Mouse (Mus musculus) adrenal gland (tissue): Measurements from ENCODE around the gene Gm10643.

Experiments
- intact Hi-C: fragments of 180-260 bp; cut with DNase I; formaldehyde crosslinking; loops from one replicate; pipeline ENCODE4 v1.15.1; 2025

Gm10643 gene

DNA sequence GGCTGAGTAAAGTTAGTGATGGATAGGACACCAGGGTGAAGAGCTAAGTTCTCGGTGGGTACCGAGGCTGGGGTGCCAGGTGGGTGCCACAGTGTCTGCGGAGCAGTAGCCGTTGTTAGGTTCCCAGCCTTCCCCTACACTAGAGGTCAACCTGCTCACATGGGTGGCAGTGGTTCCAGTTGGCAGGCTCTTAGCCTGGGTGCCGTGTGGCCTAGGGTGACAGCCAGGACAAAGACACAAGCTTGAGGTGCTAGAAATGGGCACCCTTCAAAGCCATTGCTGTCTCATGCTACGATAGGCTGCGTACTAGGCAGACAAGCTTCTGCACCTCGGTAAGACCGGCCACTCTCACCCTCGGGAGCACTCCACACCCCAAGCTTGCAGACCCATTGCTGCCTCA, 7.4 kb upstream of the Gm10643 start:
- intact Hi-C loops, result no loop called here

DNA sequence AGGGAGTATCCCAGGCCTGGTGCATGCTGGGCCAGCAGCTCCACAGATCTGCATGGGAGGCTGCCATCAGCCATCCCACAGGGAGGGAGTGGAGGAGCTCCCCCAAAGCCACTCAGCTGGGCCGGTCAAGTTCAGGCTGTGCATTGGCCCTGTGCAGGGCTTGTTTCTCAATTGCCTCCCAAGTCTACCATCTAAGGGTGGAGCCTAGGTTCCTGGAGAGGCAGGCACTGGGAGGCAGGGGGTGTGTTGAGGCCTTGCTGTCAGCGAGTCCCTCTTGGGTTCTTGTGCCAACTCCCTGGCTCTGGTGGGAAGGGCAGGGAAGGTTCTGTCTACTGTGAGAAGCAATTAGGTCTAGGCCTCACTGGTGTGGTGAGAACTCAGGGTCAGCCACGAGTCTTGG, 7.0 kb upstream of the Gm10643 start:
- intact Hi-C loops, result no loop called here

DNA sequence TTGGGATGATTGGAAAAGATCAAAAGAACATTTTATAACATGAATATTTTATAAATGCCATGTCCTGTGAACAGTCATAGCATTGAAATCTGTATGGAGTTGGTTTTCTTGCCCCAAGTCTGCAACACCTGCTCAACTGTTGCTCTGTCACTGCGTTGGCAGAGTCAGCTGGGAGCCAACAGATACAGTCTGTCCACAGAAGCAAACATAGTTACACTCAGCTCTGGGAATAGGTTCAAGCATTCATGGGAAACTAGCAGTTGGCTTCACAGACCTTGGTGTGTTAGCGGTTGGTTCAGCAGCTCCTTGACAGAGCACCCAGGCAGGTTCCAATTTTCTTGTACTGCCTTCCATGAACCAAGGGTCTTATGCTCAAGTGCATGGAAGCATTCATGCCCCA, 5.7 kb upstream of the Gm10643 start:
- intact Hi-C loops, result no loop called here

DNA sequence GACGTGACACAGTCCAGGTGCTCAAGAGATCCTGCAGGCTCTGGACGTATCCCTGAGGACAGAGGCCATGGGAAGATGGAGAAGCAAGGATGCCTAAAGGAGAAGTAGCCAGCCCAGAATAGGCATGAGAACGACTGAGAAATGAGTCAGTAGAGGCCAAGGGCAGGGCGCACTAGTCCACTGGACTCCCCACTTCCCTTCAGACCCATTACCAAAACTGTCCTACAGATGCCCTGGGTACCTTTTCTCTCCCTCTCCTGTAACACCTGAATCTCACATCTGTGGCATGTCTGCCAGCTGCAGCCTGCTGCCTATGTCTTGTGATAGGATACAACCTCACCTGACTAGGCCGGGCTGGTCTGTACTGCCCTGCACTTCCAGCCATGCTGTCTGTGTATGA, 5.3 kb upstream of the Gm10643 start:
- intact Hi-C loops, result no loop called here

DNA sequence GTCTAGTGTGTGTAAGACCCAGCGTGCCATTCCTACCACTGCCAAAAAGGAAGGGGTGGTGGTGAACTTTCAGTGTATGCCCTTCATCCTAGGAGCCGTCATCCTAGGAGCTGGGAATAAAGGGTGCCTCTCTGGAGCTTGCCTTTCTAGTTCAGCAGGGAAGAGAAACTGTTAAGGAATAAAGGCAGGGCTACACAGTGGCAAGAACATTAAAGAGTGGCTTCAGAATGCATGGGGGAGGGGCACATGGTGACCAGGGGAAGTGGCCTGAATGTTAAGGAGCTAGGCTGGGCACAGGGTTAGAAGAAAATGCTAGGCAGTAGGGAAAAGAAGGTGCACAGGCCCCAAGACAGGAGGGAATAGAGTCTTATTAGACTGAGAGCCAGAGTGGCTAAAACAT, 4.8 kb upstream of the Gm10643 start:
- intact Hi-C loops, result no loop called here

DNA sequence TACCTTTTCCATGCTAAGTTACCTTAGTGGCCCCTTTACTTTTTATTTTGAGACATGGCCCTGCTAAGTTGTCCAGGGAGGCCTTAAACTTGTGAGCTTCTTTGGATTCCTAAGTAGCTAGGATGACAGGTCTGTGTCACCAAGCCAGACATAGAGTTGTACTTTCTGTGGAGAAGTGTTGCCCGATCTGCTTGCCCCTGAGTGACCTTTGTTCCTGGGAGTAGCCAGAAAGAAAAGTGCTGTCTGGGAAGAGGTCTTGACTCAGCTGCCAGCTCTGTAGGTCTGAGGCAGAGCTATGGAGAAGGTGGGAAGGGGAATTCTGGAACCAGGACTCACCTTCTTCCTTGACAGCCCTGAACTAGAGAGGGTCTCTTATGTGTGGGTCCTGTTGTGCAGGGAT, 4.2 kb upstream of the Gm10643 start:
- intact Hi-C loops, result no loop called here

DNA sequence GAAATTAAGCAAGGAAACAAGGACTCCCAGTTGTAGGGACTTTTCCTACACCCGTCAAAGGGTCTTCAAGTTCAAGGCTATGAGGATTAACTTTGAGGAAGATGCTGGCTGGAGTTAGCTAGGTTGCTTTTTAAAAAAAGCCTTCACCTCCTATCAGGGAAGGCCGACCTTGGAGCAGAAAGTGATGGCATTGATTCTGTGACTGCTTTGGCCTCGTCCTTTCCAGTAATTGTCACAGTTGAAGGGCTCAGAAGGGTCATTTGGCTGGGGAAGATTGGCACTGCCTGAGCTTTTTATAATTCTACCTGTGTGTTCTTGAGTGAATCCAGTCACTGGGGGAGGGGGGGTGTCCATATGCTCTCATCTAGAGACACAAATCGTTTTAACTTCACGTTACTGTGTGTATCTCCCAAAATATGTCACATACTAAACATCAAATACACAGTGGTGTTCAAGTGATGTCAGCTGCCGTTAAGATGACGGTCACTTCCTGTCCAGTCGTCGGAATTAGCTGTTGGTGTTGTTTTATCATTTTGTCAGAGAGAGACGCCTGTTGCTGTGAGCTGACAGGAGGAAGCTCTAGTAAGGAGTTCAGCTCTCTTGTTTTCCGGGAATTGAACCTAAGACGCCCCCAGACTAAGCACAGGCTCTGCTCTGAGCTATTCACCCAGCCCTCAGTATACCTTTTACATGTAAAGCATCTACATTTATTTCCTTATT, 3.5 kb upstream of the Gm10643 start:
- intact Hi-C loops, result no loop called here

DNA sequence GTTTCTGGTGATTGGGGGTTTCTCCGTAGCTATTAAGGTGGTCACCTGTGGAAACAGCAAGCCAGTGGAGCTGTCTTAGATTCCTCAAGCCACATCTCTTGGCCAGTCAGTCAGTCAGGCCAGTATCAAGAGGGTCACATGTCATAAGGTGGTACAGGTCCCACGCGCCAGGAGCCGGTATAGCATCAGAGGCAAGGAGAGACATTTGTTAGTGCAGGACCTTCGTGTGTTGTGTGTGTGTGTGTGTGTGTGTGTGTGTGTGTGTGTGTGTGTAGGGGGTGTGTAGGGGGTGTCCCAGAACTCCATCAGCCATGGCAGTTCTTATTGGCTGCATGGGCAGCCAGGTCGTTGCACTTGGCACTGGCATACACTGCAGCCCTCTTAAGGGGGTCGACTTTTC, 3.0 kb upstream of the Gm10643 start:
- intact Hi-C loops, result no loop called here

DNA sequence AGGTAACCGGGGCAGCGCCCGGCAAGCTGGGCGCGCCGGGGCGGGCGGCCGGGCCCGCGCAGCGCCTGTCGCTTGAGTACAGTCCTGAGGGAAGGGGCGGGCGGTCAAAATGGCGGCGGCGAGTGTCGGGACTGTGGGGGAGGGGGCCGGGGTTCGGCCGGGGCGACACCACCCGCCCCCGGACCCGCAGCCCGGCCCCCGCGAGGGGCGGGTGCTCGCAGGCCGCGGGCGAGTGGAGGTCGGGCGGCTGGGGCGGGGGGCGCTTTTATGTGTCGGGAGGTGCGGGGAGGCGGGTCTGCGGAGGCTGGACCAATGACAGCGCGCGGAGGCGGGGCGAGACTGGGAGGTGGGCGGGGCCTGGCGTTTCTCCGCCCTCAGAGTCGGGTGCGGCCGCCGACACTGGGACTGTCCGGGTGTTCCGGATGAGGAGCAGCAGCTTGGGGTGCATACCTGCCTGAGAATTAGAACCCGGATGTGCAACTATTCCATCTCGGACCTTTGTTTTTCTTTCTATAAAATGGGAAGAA, 2.2 kb upstream of the Gm10643 start:
- intact Hi-C loops, result no loop called here

DNA sequence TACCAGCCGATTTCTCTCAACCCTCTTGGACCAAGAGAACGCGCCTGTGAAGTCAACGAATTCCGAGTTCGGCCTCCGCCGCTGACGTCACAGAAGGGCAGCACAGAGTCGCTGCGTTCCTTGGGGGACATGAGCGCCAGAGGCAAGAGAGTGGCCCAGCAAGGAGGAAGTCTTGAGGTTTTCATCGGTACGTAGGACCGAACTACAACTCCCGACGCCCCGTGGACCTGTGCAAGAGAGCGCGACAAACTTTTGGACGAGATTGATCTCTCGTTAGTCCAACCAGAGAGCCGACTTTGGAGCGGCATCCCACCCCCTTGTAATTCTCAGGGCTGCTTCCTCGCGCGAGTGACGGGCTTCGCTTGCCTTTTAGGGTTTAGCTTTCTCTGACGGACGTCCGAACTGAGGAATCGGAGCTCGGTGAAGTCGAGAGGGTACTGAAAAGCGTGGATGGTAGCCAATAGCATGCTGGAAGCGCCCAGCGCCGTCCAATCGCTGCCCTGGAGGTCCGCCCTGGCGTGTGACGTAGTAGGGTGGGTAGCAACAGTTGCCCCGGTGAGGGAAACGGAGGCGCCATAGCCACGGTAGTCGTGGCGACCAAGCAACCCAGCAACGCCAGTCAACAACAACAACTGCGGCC, 1.5 kb upstream of the Gm10643 start, which contains the start of gene Rfx1:
Gene Rfx1 (plus strand): TSS at position 544 of the 640 bp plus-strand sequence.
- intact Hi-C loops, result no loop called here

DNA sequence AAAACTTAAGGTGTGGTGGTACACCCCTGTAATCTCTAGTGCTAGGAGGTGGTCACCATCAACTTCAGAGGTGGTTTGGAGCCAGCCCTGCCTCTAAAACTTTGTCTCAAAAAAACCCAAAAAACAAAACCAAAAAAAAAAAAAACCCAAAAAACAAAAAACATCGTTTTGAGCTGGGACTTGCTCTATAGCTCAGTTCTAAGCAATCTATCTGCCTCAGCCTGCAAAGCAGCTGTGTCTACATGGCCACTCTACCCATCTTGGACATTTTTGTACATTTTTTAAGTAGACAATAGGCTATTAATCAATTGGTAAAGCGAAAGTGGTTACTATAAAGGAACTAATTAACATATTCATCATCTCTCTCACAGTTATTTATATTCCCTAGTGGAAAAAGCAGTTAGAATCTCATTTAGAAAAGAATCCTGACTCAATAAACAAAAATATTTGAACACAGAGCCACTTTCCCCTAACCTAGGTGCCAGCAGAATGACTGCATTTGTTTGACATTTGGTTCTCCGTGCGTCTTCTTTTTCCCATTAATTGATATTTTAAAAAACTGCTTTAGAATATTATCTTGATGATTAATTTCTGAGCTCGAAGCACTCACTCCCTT, 628 bp upstream of the Gm10643 start:
- intact Hi-C loops, result no loop called here

DNA sequence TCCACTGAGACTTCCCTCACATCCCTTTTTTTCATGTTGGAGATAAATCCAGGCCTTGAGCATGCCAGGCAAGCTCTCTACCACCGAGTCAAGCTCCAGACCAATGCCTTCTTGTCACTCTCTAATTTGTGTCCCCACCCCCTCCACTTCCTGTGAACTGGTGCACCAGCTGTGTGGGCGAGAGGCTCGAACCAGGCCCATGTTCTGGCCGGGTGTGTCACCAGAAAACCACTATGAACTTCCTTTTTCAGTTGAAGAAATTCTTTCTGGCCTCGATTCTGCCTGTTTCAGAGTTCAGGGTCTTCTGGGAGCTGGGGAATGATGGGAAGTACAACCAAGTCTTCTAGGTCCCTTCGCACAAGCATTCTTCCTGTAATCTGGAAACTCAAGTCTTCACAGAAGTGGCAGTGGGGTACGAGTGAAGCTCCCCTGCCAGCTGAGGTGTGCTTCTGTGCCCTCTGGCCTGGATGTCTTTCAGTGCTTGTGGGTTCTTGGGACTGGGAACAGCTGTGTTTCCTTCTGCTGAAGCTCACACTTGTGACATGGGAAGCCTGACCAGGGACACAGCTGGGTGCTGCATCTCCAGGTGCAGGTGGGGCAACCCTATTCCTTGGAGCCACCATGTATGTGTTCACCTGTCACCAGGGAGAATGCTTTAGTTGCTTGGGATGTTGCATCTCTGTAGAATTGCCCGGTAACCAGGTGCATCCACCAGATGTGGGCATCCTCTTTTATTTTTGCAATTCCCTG, 901 bp downstream of the Gm10643 start:
- intact Hi-C loops, result no loop called here

DNA sequence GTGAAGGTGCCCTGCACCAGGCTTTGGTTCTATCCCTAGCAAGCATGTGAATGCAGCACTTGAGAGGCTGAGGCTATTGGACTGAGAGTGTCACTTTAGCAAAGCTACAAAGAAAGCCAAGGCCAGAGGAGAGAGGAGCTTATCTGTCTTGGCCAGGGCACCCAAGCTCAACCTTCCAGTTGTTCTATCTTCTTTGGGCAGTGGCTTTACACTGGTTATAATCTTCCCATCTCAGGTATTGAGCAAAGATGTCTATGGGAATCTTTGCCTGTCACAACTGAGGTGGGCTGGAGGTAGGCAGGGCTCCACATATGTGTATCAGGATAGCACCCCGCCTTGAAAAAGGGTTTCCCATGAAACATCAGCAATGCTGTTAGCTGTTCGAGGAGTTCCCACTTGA, 4.7 kb downstream of the Gm10643 start:
- intact Hi-C loops, result no loop called here

DNA sequence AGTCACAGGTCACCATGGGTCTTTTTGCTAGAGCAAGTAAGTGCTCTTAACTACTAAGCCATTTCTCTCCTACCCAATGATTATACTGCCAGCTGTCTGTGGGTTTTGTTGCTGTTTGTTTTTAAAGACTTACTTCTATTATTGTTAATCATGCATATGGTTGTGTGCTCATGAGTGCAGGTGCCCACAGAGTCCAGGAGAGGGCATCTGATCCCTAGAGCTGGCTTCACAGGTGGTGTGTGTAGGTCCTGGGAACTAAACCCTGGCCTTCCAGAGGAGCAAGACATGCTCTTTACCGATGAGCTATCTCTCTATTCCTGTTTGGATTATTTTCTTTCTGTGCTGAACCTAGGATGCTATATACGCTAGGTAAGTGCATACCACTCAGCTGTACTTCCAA, 5.7 kb downstream of the Gm10643 start:
- intact Hi-C loops, result no loop called here

DNA sequence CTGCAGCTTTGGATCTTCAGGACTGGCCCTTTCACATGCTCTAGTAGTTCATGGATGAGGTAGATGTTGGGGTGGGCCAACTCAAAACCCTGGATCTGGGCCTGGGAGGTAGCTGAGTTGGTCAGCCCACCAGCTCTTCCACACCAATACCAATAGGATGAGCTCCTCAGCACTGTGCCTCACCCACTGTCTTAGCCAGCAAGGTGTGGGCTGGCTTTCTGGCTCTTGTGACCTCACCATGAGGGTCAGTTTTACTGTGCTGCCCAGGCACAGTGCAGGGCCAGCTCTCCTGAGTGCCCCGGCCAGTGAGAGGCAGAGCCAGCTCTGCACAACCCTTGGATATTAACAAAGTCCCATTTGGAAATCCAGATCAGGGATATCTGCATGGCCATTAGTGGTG, 7.1 kb downstream of the Gm10643 start:
- intact Hi-C loops, result no loop called here

DNA sequence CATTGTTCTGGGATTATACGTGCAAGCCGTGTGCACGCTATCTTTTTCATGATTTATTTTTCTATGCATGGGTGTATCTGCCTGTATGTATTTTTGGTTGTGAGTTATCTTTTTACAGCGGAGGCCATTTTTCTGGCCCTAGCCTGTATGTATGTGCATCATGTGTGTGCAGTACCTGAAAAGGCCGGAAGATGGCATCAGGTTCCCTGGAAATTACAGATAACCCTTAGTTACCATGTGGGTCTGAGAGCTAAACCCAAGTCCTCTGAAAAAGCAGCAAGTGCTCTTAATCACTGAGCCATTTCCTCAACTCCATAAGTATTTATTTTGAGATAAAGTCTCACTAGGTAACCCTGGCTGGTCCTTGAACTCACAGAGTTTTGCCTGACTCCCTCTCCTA, 11.7 kb downstream of the Gm10643 start:
- intact Hi-C loops, result no loop called here

DNA sequence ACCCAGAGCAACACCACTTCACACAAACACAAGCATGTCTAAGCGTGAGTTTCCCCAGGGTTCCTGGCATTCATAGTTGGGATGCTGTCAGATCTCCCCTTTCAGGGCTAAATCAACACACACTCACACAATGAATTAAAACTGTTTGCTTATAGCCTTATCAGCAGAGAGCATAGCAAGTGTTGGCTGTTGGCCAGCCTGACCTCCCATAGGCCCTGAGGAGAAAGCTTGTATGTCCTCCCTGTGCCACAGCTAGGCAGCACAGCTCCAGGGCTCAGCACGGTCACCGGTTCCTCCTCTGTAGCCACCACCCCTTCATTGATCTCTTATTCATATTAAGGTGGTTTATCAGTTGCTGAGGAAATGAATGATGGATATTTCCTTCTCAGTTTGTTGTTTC, 12.2 kb downstream of the Gm10643 start:
- intact Hi-C loops, result no loop called here

DNA sequence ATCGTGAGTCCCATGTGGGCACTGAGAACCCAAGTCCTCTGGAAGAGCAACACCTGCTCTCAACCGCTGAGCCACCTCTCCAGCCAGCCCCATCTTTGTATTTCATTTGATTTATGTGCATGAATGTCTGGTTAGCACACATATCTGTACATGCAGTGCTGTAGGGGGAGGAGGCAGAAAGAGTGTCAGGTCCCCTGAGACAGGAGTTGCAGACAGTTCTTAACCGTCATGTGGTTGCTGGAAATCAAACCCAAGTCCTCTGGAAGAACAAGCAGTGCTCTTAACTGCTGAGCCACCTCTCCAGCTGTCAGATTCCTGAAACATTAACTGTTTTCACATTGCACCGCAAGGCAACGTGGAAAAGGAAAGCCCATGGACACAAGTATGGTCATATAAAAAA, 16.8 kb downstream of the Gm10643 start:
- intact Hi-C loops, result no loop called here

DNA sequence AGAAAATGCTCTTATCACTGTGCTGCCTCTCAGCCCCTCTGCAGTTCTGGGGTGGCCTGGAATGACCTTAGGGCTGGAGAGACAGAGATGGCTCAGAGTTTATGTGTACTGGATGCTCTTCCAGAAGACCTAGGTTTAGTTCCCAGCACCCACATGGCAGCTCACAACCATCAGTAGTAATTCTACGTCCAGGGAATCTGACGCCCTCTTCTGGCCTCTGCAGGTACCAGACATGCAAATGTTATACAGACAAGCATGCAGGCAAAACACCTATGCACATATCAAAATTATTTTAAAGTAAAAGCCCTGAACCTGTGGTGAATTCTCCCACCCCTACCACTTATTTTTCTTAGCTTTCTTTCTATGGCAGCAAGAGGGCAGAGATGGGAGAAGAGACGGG, 18.4 kb downstream of the Gm10643 start:
- intact Hi-C loops, result no loop called here

DNA sequence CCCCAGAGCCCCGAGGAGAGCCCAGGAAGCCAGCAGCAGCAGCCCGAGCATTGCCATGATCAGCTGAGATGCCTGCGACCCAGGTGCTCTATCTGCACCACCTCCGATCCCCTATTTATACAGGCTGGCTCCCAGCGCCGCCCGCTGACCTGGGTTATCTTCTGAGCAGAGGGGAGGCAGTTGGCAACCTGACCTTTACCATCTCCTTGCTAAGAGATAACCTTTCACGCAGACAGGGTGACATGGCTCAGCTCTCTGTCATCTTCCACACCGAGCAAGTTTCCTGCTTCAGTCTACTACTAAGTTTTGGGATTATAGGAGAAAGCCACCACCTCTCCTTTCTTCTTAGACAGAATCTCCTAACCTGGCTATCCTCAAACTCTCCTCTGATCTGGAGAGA, 20.0 kb downstream of the Gm10643 start, which contains the start of gene Rln3:
Gene Rln3 (minus strand): TSS at position 101 of the 400 bp plus-strand sequence.
- intact Hi-C loops, result loop anchor here (5.0 kb wide), 1 partner anchor 57 kb away; the partner anchor contains the start of gene Dcaf15

DNA sequence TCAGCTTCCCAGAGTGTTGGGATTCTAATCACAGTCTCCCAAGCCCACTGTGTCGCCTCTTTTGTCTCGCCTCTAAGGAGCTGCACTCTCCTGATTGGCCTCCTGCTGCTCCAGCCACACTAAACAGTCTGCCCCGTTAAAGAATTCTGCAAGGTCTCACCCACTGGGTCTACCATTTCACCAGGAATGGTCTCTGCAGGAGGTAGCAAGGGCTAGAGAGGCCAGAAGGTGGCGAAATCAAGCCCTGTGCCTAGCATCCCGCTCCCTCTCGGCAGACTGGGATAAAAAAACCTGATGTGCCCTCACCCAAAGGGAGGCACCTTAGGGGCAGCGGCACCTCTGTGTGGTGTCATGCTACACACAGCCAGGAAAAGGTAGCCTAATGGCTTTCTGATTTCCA, 20.8 kb downstream of the Gm10643 start:
- intact Hi-C loops, result loop anchor here (5.0 kb wide), 1 partner anchor 58 kb away; the partner anchor contains the start of gene Dcaf15

DNA sequence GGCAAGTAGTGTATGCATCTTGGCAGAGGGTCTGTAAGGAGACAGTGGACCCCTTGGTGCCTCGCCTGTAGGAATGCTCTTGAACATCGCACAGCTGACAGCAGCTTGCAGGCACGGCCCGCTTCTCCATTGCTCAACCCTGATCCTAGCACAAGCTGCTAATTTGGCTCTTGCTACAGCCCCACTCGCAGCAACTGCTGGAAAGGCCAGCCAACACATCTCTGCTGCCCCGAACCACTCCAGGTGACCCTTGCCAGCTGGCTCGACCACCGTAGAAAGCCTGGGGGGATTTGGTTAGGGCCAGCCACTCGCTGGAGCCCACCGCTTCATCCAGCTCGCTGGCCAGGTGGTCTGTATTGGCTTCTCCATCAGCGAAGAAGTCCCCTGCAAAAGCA, 22.0 kb downstream of the Gm10643 start:
- intact Hi-C loops, result loop anchor here (5.0 kb wide), 1 partner anchor 59 kb away; the partner anchor contains the start of gene Dcaf15
